Mouse (Mus musculus) liver, postnatal 0 days (tissue): ENCODE results near the gene Zfp575. TPM values are rescaled to one million over a fixed set of nuclear protein-coding genes. Genes with fewer than 3 reads are reported as not detected.

ENCODE experiments used
- ATAC-seq: fragments of 200-750 bp; cut with Nextera tagmentation; 2 replicates; pipeline ENCODE4 v1.8.0; 2017; ENCODE audit warnings: mild to moderate bottlenecking, moderate library complexity
- DNase-seq: peaks from one replicate; pipeline ENCODE4 v3.0.0-alpha.2; 2016
- H3K27ac ChIP-seq: fragments of 300-500 bp; sonication (generic); 2 replicates; pipeline ENCODE4 v1.5.1; 2014; ENCODE audit warnings: antibody characterized with exemption, moderate library complexity, mild to moderate bottlenecking, low read depth
- H3K27me3 ChIP-seq: fragments of 300-500 bp; sonication (generic); 2 replicates; pipeline ENCODE4 v1.6.1; 2014; ENCODE audit warnings: low read length, control low read depth, mixed read lengths; ENCODE audit not compliant: insufficient read depth
- H3K36me3 ChIP-seq: fragments of 300-500 bp; sonication (generic); replicated peaks from 2 replicates; pipeline ENCODE4 v1.6.1; 2014; ENCODE audit warnings: mild to moderate bottlenecking, control low read depth, low read length, moderate library complexity, mixed read lengths; ENCODE audit not compliant: insufficient read depth
- H3K4me1 ChIP-seq: fragments of 300-500 bp; sonication (generic); 2 replicates; pipeline ENCODE4 v1.6.1; 2014; ENCODE audit warnings: antibody characterized with exemption, mild to moderate bottlenecking, control low read depth; ENCODE audit not compliant: insufficient read depth
- H3K4me2 ChIP-seq: fragments of 300-500 bp; sonication (generic); 2 replicates; pipeline ENCODE4 v1.6.1; 2014; ENCODE audit warnings: low read depth, mild to moderate bottlenecking, low read length, moderate library complexity, mixed read lengths
- H3K4me3 ChIP-seq: fragments of 300-500 bp; sonication (generic); 2 replicates; pipeline ENCODE4 v1.5.1; 2014; ENCODE audit warnings: low read depth, low read length
- H3K9ac ChIP-seq: fragments of 300-500 bp; sonication (generic); replicated peaks from 2 replicates; pipeline ENCODE4 v1.6.1; 2014; ENCODE audit warnings: mild to moderate bottlenecking, moderate library complexity
- H3K9me3 ChIP-seq: fragments of 300-500 bp; sonication (generic); 2 replicates; pipeline ENCODE4 v1.6.1; 2016; ENCODE audit warnings: mild to moderate bottlenecking, control low read depth, low read length, mixed read lengths
- CTCF ChIP-seq: sonication (generic); IDR thresholded peaks from 2 replicates; pipeline ENCODE4 v1.5.1; 2016; ENCODE audit warnings: antibody characterized with exemption, low read depth
- EP300 ChIP-seq: IDR thresholded peaks from 2 replicates; pipeline ENCODE4 v1.6.1; 2016; ENCODE audit warnings: antibody characterized with exemption, low read depth, mild to moderate bottlenecking
- WGBS: fragments of 180-500 bp; shearing (Covaris S2); extraction: QIAGEN DNeasy Blood & Tissue Kit; methylation state at CpG from one replicate; pipeline ENCODE4 v1.1.7; 2014; ENCODE audit not compliant: insufficient replicate concordance; 5-methylcytosine and 5-hydroxymethylcytosine counted together
- polyA plus RNA-seq: library from polyadenylated mRNA; unstranded; fragments of >200 nt; fragmentation: Nextera tagmentation; extraction: Ambion mirVana; gene quantifications from 2 replicates; pipeline ENCODE4 v1.2.1, GENCODE M21; 2015

Zfp575 gene
- polyA plus RNA-seq, 1 experiment from 2014 or later: 0.13 TPM

- H3K27me3 ChIP-seq: no peaks in the 10 kb centered on the region
- peaks cover 5% of the 10 kb centered on the region; the same call in 1 of the 2 replicates for H3K4me1 ChIP-seq
- H3K9ac ChIP-seq: no peak overlapping the region; the same call in 1 of the 2 replicates
- no peaks in the 10 kb centered on the region for H3K9me3 ChIP-seq
- no peak overlapping the region for H3K4me3 ChIP-seq
- no peak overlapping the region for H3K4me2 ChIP-seq
- WGBS: 64% methylated on average over 5 of the region's 5 CpGs
- no peak for DNase-seq
- TF ChIP-seq EP300 (no peak), CTCF (no peak)
- peaks cover 24% of the 10 kb centered on the region for H3K36me3 ChIP-seq
- ATAC-seq: no peak
- no peak overlapping the region for H3K27ac ChIP-seq
Measured at GRCm38 (mm10) chr7:24537591-24537990, 49.9 kb downstream of the Zfp575 start.

- Histone ChIP-seq H3K4me2 (no peak overlapping the region), H3K9me3 (no peaks in the 10 kb centered on the region), H3K27ac (no peak overlapping the region), H3K9ac (no peak overlapping the region), H3K4me1 (peaks cover 6% of the 10 kb centered on the region; the same call in 1 of the 2 replicates), H3K4me3 (no peak overlapping the region), H3K27me3 (no peaks in the 10 kb centered on the region), H3K36me3 (peaks cover 24% of the 10 kb centered on the region)
- TF ChIP-seq EP300 (no peak), CTCF (no peak)
- DNase-seq: no peak
- ATAC-seq: no peak
- 75% methylated on average over 4 of the region's 4 CpGs for WGBS
Measured at GRCm38 (mm10) chr7:24537081-24537480, 50.4 kb downstream of the Zfp575 start.

GRCm38 (mm10) chr7:24534301-24534700 is 53.1 kb downstream of the Zfp575 start:
- Histone ChIP-seq H3K9me3 (no peaks in the 10 kb centered on the region), H3K27ac (no peak overlapping the region), H3K4me1 (peaks cover 21% of the 10 kb centered on the region), H3K4me2 (no peak overlapping the region), H3K4me3 (no peak overlapping the region), H3K9ac (no peak overlapping the region), H3K36me3 (peaks cover 24% of the 10 kb centered on the region), H3K27me3 (no peaks in the 10 kb centered on the region)
- 83% methylated on average over 12 of the region's 19 CpGs for WGBS
- DNase-seq (no peak), ATAC-seq (no peak)
- TF ChIP-seq CTCF (no peak), EP300 (no peak)

Other genes with a start within 250 kb of the Zfp575 start
- gene Lypd5, start 238.4 kb downstream of the Zfp575 start, polyA plus RNA-seq: 0.06 TPM in 1 of 2 replicates, not detected in the other
- gene Kcnn4, start 217.4 kb downstream of the Zfp575 start, polyA plus RNA-seq: 41.0 and 41.9 TPM in 2 replicates
- 8.2 and 8.7 TPM in 2 replicates for gene Smg9, start 188.0 kb downstream of the Zfp575 start, polyA plus RNA-seq
- 0.18 and 0.28 TPM in 2 replicates for gene Irgc1, start 135.3 kb downstream of the Zfp575 start, polyA plus RNA-seq
- 9.3 and 10.8 TPM in 2 replicates for gene Plaur, start 125.2 kb downstream of the Zfp575 start, polyA plus RNA-seq
- 0.17 and 0.46 TPM in 2 replicates for gene Cadm4, start 105.6 kb downstream of the Zfp575 start, polyA plus RNA-seq
- gene Zfp428, start 80.6 kb downstream of the Zfp575 start, polyA plus RNA-seq: 3.3 and 4.1 TPM in 2 replicates
- not detected in 2 replicates for gene AC161166.1, start 75.2 kb downstream of the Zfp575 start, polyA plus RNA-seq
- 1.3 and 1.6 TPM in 2 replicates for gene Irgq, start 57.0 kb downstream of the Zfp575 start, polyA plus RNA-seq
- gene Pinlyp, start 41.5 kb downstream of the Zfp575 start, polyA plus RNA-seq: 0.13 TPM in 1 of 2 replicates, not detected in the other
- 17.9 and 18.0 TPM in 2 replicates for gene Xrcc1, start 41.4 kb downstream of the Zfp575 start, polyA plus RNA-seq
- gene Ethe1, start 98 bp downstream of the Zfp575 start, polyA plus RNA-seq: 39.7 and 40.9 TPM in 2 replicates
- gene Phldb3, start 23.1 kb upstream of the Zfp575 start, polyA plus RNA-seq: 0.12 and 0.25 TPM in 2 replicates
- gene Lypd3, start 48.9 kb upstream of the Zfp575 start, polyA plus RNA-seq: not detected in 2 replicates
- gene Tex101, start 89.0 kb upstream of the Zfp575 start, polyA plus RNA-seq: not detected in 2 replicates
- gene BC049730, start 121.6 kb upstream of the Zfp575 start, polyA plus RNA-seq: not detected in 2 replicates
- gene Gm4763, start 139.3 kb upstream of the Zfp575 start, polyA plus RNA-seq: not detected in 2 replicates
- 18.9 and 20.5 TPM in 2 replicates for gene Cd177, start 172.7 kb upstream of the Zfp575 start, polyA plus RNA-seq
- 5.0 and 5.3 TPM in 2 replicates for gene Ceacam10, start 189.6 kb upstream of the Zfp575 start, polyA plus RNA-seq